Comparison of ENCODE assay signal across 15 mouse cellular contexts in genomic region chr2:72282733-72283132, GRCm38 (mm10).
"Had no signal": no experiment of that assay in that cellular context is flagged by ENCODE, and none has a peak within 500 bp of the region (broad histone marks: within the 10 kb centered on the region; RNA-seq: fewer than 3 reads in every experiment).

No protein-coding gene starts in this region.

- H3K36me3 ChIP-seq: limb, embryonic 12.5 days; liver, embryonic 13.5 days; lung, embryonic 15.5 days; midbrain, embryonic 12.5 days had no signal

- H3K9me3 ChIP-seq: limb, embryonic 12.5 days; liver, embryonic 13.5 days; lung, embryonic 15.5 days; megakaryocyte, embryonic 14.5 days; midbrain, embryonic 12.5 days had no signal

- H3K27me3 ChIP-seq: lung, embryonic 15.5 days had no signal

- H3K9ac ChIP-seq: limb, embryonic 12.5 days; liver, embryonic 13.5 days; liver, postnatal 0 days; lung, embryonic 15.5 days; midbrain, embryonic 12.5 days had no signal

- H3K4me3 ChIP-seq: layer of hippocampus, adult 2 months; limb, embryonic 12.5 days; liver, embryonic 13.5 days; lung, embryonic 15.5 days; megakaryocyte, embryonic 14.5 days; midbrain, embryonic 12.5 days had no signal

- ATAC-seq: liver, postnatal 0 days; midbrain, embryonic 16.5 days had no signal

- H3K4me2 ChIP-seq: limb, embryonic 12.5 days; liver, embryonic 13.5 days; lung, embryonic 15.5 days; midbrain, embryonic 12.5 days had no signal

- DNase-seq: kidney, postnatal 10 days; kidney, postnatal 4 days; liver; liver, embryonic 13.5 days; liver, postnatal 0 days; lung, postnatal 14 days; right cerebral cortex, adult 18-20 months; right cerebral cortex, postnatal 25 days had no signal

- H3K27ac ChIP-seq: layer of hippocampus, adult 2 months; limb, embryonic 12.5 days; liver, embryonic 13.5 days; lung, embryonic 15.5 days; macrophage; midbrain, embryonic 12.5 days had no signal
